Mouse (Mus musculus) forebrain, postnatal 0 days (tissue): Measurements from ENCODE around the gene Cxcl17. TPM values are rescaled to one million over a fixed set of nuclear protein-coding genes. Genes with fewer than 3 reads are reported as not detected.

Experiments
- ATAC-seq: fragments of 200-750 bp; cut with Nextera tagmentation; 2 replicates; pipeline ENCODE4 v1.8.0; 2017; ENCODE audit warnings: mild to moderate bottlenecking, moderate library complexity
- DNase-seq: peaks from one replicate; pipeline ENCODE4 v3.0.0-alpha.2; 2015
- H3K27ac ChIP-seq: fragments of 300-500 bp; sonication (generic); 2 replicates; pipeline ENCODE4 v1.5.1; 2014; ENCODE audit warnings: low read depth, mild to moderate bottlenecking, antibody characterized with exemption, low read length, moderate library complexity, mixed read lengths
- H3K27me3 ChIP-seq: fragments of 300-500 bp; sonication (generic); 2 replicates; pipeline ENCODE4 v1.6.1; 2014; ENCODE audit warnings: mild to moderate bottlenecking, low read length, mixed read lengths; ENCODE audit not compliant: insufficient read depth
- H3K36me3 ChIP-seq: fragments of 300-500 bp; sonication (generic); 2 replicates; pipeline ENCODE4 v1.6.1; 2014; ENCODE audit warnings: mild to moderate bottlenecking, moderate library complexity; ENCODE audit not compliant: insufficient read depth
- H3K4me1 ChIP-seq: fragments of 300-500 bp; sonication (generic); 2 replicates; pipeline ENCODE4 v1.6.1; 2014; ENCODE audit warnings: antibody characterized with exemption; ENCODE audit not compliant: insufficient read depth
- H3K4me2 ChIP-seq: fragments of 300-500 bp; sonication (generic); 2 replicates; pipeline ENCODE4 v1.6.1; 2014; ENCODE audit warnings: low read depth, mild to moderate bottlenecking, moderate library complexity
- H3K4me3 ChIP-seq: fragments of 300-500 bp; sonication (generic); 2 replicates; pipeline ENCODE4 v1.5.1; 2014; ENCODE audit warnings: low read depth, low read length, mixed read lengths
- H3K9ac ChIP-seq: fragments of 300-500 bp; sonication (generic); 2 replicates; pipeline ENCODE4 v1.6.1; 2014; ENCODE audit warnings: mild to moderate bottlenecking
- H3K9me3 ChIP-seq: fragments of 300-500 bp; sonication (generic); 2 replicates; pipeline ENCODE4 v1.6.1; 2016; ENCODE audit warnings: low read length
- CTCF ChIP-seq: sonication (generic); IDR thresholded peaks from 2 replicates; pipeline ENCODE4 v1.5.1; 2016; ENCODE audit warnings: antibody characterized with exemption, control low read depth, low read depth
- WGBS: fragments of 180-500 bp; shearing (Covaris S2); extraction: QIAGEN DNeasy Blood & Tissue Kit; methylation state at CpG from one replicate; pipeline ENCODE4 v1.1.7; 2014; 5-methylcytosine and 5-hydroxymethylcytosine counted together
- polyA plus RNA-seq: library from polyadenylated mRNA; unstranded; fragments of >200 nt; fragmentation: Nextera tagmentation; extraction: Ambion mirVana; gene quantifications from 2 replicates; pipeline ENCODE4 v1.2.1, GENCODE M21; 2015
- total RNA-seq: library from RNA; depleted of rRNA; stranded (reverse); fragments of >200 nt; gene quantifications from 2 replicates; pipeline ENCODE4 v1.2.3, GENCODE M21; 2014; rRNA removed

The Cxcl17 gene
- total and polyA plus RNA-seq, 2 experiments from 2014 or later = 0.35 TPM; not detected in 1

DNA sequence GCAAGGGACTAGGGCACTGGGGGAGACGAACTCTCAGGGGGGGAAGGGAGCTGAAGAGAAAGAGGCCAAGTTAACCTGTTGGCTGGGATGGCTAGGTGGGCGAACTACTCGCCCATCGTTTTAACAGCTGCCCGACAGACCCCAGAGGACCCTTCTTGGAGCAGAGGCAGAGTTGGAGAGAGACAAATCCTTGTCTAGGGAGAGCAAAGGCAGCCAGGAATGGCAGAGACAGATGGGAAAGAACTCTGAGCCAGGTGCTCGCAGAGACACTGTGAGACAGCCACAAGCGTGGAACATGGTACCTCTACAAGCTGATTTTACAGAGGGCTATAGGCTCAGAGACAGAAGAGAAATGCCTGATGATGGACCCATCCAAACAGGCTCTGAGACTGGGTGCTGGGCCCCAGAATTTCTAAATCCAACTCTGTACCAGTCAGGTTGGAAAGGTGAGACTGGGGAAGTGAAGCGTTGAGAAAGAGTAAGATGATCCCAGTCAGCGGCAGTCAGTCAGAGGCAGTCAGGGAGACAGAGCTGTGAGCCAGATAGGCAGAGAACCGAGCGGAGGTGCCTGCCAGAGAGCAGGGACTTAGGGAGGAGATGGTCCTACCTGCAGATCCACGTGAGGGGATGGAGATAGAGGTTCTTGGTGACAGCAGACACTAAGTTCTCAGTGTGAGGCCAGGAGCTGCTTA lies 43.5 kb downstream of the Cxcl17 start, which contains the start of gene Cnfn:
TSS of gene Cnfn (minus strand) at position 667 of the 692 bp plus-strand sequence.
- Histone ChIP-seq H3K4me3 (no peak within 1 kb of the TSS), H3K27ac (no peak within 1 kb of the TSS), H3K27me3 (peaks cover 6% of the 10 kb centered on the region), H3K4me2 (no peak within 1 kb of the TSS), H3K4me1 (no peaks in the 10 kb centered on the region), H3K9me3 (no peaks in the 10 kb centered on the region), H3K36me3 (peaks cover 5% of the 10 kb centered on the region), H3K9ac (no peak within 1 kb of the TSS)
- no peak for DNase-seq
- WGBS = 45% methylated on average over 12 of the region's 12 CpGs
- no peak for ATAC-seq
- TF ChIP-seq CTCF = no peak

DNA sequence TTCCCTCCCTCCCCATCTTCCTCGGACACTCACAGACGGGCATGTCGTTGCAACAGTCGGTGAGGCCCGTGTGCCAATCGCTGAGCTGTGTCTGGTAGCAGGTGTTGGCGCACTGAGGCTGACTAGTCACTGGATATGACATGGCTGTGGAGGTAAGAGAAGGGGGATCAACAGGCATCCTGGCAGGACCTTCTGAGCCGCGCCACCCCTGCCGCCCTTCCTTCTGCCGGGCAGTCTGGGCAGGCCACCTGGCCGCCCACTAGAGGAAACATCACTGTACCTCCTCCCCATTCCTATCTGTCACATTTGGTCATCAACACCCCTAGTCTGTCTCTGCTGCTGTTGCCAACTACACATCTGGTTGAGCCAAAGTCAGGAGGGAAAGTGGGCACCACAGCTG lies 44.4 kb downstream of the Cxcl17 start:
- Histone ChIP-seq H3K27me3 (peaks cover 6% of the 10 kb centered on the region), H3K9ac (no peak overlapping the region), H3K4me3 (no peak overlapping the region), H3K36me3 (peaks cover 14% of the 10 kb centered on the region), H3K27ac (no peak overlapping the region), H3K4me2 (no peak overlapping the region), H3K9me3 (no peaks in the 10 kb centered on the region), H3K4me1 (no peaks in the 10 kb centered on the region)
- TF ChIP-seq CTCF = no peak
- DNase-seq = no peak
- ATAC-seq = no peak
- WGBS = 22% methylated on average over 12 of the region's 12 CpGs

- Histone ChIP-seq H3K36me3 (peaks cover 20% of the 10 kb centered on the region), H3K4me2 (no peak overlapping the region), H3K4me1 (no peaks in the 10 kb centered on the region), H3K27ac (no peak overlapping the region), H3K4me3 (no peak overlapping the region), H3K9me3 (no peaks in the 10 kb centered on the region), H3K9ac (no peak overlapping the region), H3K27me3 (peaks cover 6% of the 10 kb centered on the region)
- peak; percentile 45 for TF ChIP-seq CTCF
- DNase-seq (no peak), ATAC-seq (peak; percentile 17; the same call in 1 of the 2 replicates)
- 3% methylated on average over 33 of the region's 33 CpGs for WGBS
Observed at GRCm38 (mm10) chr7:25367632-25368293, 44.9 kb downstream of the Cxcl17 start.

- H3K4me1 ChIP-seq = no peaks in the 10 kb centered on the region
- no peak overlapping the region for H3K4me3 ChIP-seq
- peaks cover 29% of the 10 kb centered on the region for H3K36me3 ChIP-seq
- DNase-seq = no peak
- H3K27me3 ChIP-seq = peaks cover 6% of the 10 kb centered on the region
- H3K9ac ChIP-seq = no peak overlapping the region
- H3K9me3 ChIP-seq = no peaks in the 10 kb centered on the region
- no peak overlapping the region for H3K27ac ChIP-seq
- peak; percentile 50 for ATAC-seq
- TF ChIP-seq CTCF = no peak
- 14% methylated on average over 13 of the region's 13 CpGs for WGBS
- no peak overlapping the region for H3K4me2 ChIP-seq
Observed at GRCm38 (mm10) chr7:25365937-25366625, 46.6 kb downstream of the Cxcl17 start.

GRCm38 (mm10) chr7:25363632-25364031 lies 49.1 kb downstream of the Cxcl17 start:
- Histone ChIP-seq H3K36me3 (peaks cover 53% of the 10 kb centered on the region), H3K4me3 (no peak overlapping the region), H3K4me1 (no peaks in the 10 kb centered on the region), H3K9ac (no peak overlapping the region), H3K9me3 (no peaks in the 10 kb centered on the region), H3K27ac (no peak overlapping the region), H3K4me2 (no peak overlapping the region), H3K27me3 (peaks cover 6% of the 10 kb centered on the region)
- WGBS = 94% methylated on average over 17 of the region's 17 CpGs
- no peak for TF ChIP-seq CTCF
- no peak for DNase-seq
- no peak for ATAC-seq

- Histone ChIP-seq H3K27ac (no peak overlapping the region), H3K9ac (no peak overlapping the region), H3K4me3 (no peak overlapping the region), H3K36me3 (peaks cover 55% of the 10 kb centered on the region), H3K4me1 (no peaks in the 10 kb centered on the region), H3K9me3 (no peaks in the 10 kb centered on the region), H3K4me2 (no peak overlapping the region), H3K27me3 (peaks cover 2% of the 10 kb centered on the region; the same call in 1 of the 2 replicates)
- 85% methylated on average over 19 of the region's 19 CpGs for WGBS
- DNase-seq (no peak), ATAC-seq (no peak)
- TF ChIP-seq CTCF = peak; percentile 29
Observed at GRCm38 (mm10) chr7:25363151-25363550, 49.5 kb downstream of the Cxcl17 start.

DNA sequence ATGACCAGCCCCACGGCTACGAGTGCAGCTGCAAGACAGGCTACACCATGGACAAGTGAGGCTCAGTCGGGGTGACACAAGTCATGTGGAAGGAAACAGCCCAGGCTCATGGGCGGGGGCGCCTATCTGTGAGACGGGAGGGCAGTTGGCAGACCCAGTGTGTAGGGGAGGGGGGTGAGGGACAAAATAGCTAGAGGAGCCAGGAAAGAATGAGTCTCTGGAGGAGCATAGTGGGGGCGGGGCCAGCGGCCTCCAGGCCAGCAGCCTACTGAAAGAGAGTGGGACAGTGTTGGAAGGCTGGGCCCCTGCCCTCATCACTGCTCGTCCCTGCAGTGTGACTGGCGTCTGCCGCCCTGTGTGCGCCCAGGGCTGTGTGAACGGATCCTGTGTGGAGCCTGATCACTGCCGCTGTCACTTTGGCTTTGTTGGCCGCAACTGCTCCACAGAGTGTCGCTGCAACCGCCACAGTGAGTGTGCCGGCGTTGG lies 53.9 kb downstream of the Cxcl17 start:
- ATAC-seq (peak; percentile 72), DNase-seq (no peak)
- peaks cover 77% of the 10 kb centered on the region for H3K36me3 ChIP-seq
- no peaks in the 10 kb centered on the region for H3K27me3 ChIP-seq
- H3K4me2 ChIP-seq = no peak overlapping the region
- H3K9me3 ChIP-seq = no peaks in the 10 kb centered on the region
- 63% methylated on average over 19 of the region's 19 CpGs for WGBS
- H3K27ac ChIP-seq = no peak overlapping the region
- no peak overlapping the region for H3K4me3 ChIP-seq
- no peak overlapping the region for H3K9ac ChIP-seq
- H3K4me1 ChIP-seq = no peaks in the 10 kb centered on the region
- TF ChIP-seq CTCF = peak; percentile 21; the same call in 1 of the 2 replicates

Other genes with a start within 250 kb of the Cxcl17 start
- gene Pou2f2, start 233.2 kb downstream of the Cxcl17 start, total RNA-seq = 5.8 and 6.0 TPM in 2 replicates
- 9.8 and 21.2 TPM in 2 replicates for gene Pou2f2, start 233.2 kb downstream of the Cxcl17 start, polyA plus RNA-seq
- gene Dedd2, start 192.3 kb downstream of the Cxcl17 start, total RNA-seq = 23.4 and 25.3 TPM in 2 replicates
- 14.9 and 17.3 TPM in 2 replicates for gene Dedd2, start 192.3 kb downstream of the Cxcl17 start, polyA plus RNA-seq
- gene Zfp526, start 191.5 kb downstream of the Cxcl17 start, total RNA-seq = 5.0 and 8.3 TPM in 2 replicates
- gene Zfp526, start 191.5 kb downstream of the Cxcl17 start, polyA plus RNA-seq = 0.59 and 0.98 TPM in 2 replicates
- 150 and 154 TPM in 2 replicates for gene Gsk3a, start 175.0 kb downstream of the Cxcl17 start, total RNA-seq
- 21.0 and 21.5 TPM in 2 replicates for gene Gsk3a, start 175.0 kb downstream of the Cxcl17 start, polyA plus RNA-seq
- gene Erf, start 162.1 kb downstream of the Cxcl17 start, total RNA-seq = 11.8 and 16.5 TPM in 2 replicates
- gene Erf, start 162.1 kb downstream of the Cxcl17 start, polyA plus RNA-seq = 3.7 and 4.5 TPM in 2 replicates
- gene Cic, start 145.2 kb downstream of the Cxcl17 start, total RNA-seq = 119 and 121 TPM in 2 replicates
- gene Cic, start 145.2 kb downstream of the Cxcl17 start, polyA plus RNA-seq = 25.4 and 31.3 TPM in 2 replicates
- 407 and 461 TPM in 2 replicates for gene Pafah1b3, start 114.9 kb downstream of the Cxcl17 start, total RNA-seq
- gene Pafah1b3, start 114.9 kb downstream of the Cxcl17 start, polyA plus RNA-seq = 517 and 583 TPM in 2 replicates
- gene Prr19, start 111.5 kb downstream of the Cxcl17 start, total RNA-seq = 2.1 and 2.5 TPM in 2 replicates
- gene Prr19, start 111.5 kb downstream of the Cxcl17 start, polyA plus RNA-seq = 2.6 and 3.5 TPM in 2 replicates
- gene Tmem145, start 106.8 kb downstream of the Cxcl17 start, total RNA-seq = 55.9 and 63.2 TPM in 2 replicates
- 46.7 and 68.0 TPM in 2 replicates for gene Tmem145, start 106.8 kb downstream of the Cxcl17 start, polyA plus RNA-seq
- 50.5 and 67.8 TPM in 2 replicates for gene Megf8, start 95.7 kb downstream of the Cxcl17 start, total RNA-seq
- gene Megf8, start 95.7 kb downstream of the Cxcl17 start, polyA plus RNA-seq = 8.7 and 12.8 TPM in 2 replicates
- not detected in 2 replicates for gene Cnfn, start 43.2 kb downstream of the Cxcl17 start, total RNA-seq
- not detected in 2 replicates for gene Cnfn, start 43.2 kb downstream of the Cxcl17 start, polyA plus RNA-seq
- gene Lipe, start 14.2 kb downstream of the Cxcl17 start, total RNA-seq = 8.8 and 14.8 TPM in 2 replicates
- gene Lipe, start 14.2 kb downstream of the Cxcl17 start, polyA plus RNA-seq = 6.7 and 8.0 TPM in 2 replicates
- 0.24 and 0.31 TPM in 2 replicates for gene Ceacam1, start 64.7 kb upstream of the Cxcl17 start, total RNA-seq
- gene Ceacam1, start 64.7 kb upstream of the Cxcl17 start, polyA plus RNA-seq = 0.75 and 1.4 TPM in 2 replicates
- gene Ceacam2, start 127.0 kb upstream of the Cxcl17 start, total RNA-seq = not detected in 2 replicates
- gene Ceacam2, start 127.0 kb upstream of the Cxcl17 start, polyA plus RNA-seq = not detected in 2 replicates
- gene Erich4, start 203.0 kb upstream of the Cxcl17 start, total RNA-seq = not detected in 2 replicates
- gene Erich4, start 203.0 kb upstream of the Cxcl17 start, polyA plus RNA-seq = not detected in 2 replicates
- gene Dmac2, start 206.5 kb upstream of the Cxcl17 start, total RNA-seq = 35.8 and 45.8 TPM in 2 replicates
- 35.0 and 40.6 TPM in 2 replicates for gene Dmac2, start 206.5 kb upstream of the Cxcl17 start, polyA plus RNA-seq
- 0.31 and 0.95 TPM in 2 replicates for gene B3gnt8, start 213.8 kb upstream of the Cxcl17 start, total RNA-seq
- gene B3gnt8, start 213.8 kb upstream of the Cxcl17 start, polyA plus RNA-seq = 1.0 and 1.3 TPM in 2 replicates
- 55.7 and 55.9 TPM in 2 replicates for gene Bckdha, start 246.1 kb upstream of the Cxcl17 start, total RNA-seq
- gene Bckdha, start 246.1 kb upstream of the Cxcl17 start, polyA plus RNA-seq = 57.1 and 58.3 TPM in 2 replicates
- gene Exosc5, start 246.3 kb upstream of the Cxcl17 start, total RNA-seq = 22.9 and 24.9 TPM in 2 replicates
- gene Exosc5, start 246.3 kb upstream of the Cxcl17 start, polyA plus RNA-seq = 33.9 and 35.2 TPM in 2 replicates